Mouse (Mus musculus) thymus, postnatal 14 days (tissue): ENCODE results near the gene Acvr1b.

Experiments
- DNase-seq: peaks from one replicate; pipeline ENCODE4 v3.0.0; 2021

Acvr1b gene

GRCm38 (mm10) chr15:101233183-101233582 is 59.3 kb downstream of the Acvr1b start:
- DNase-seq, result no peak

GRCm38 (mm10) chr15:101233641-101234275 is 59.9 kb downstream of the Acvr1b start:
- DNase-seq, result peak; percentile 26

- DNase-seq, result no peak
These were observed 60.9 kb downstream of the Acvr1b start for GRCm38 (mm10) chr15:101234611-101235341.

GRCm38 (mm10) chr15:101235342-101235698 is 61.5 kb downstream of the Acvr1b start:
- DNase-seq, result peak; percentile 93

GRCm38 (mm10) chr15:101235728-101236327 is 62.0 kb downstream of the Acvr1b start:
- no peak for DNase-seq

- DNase-seq, result peak; percentile 87
These were observed 63.0 kb downstream of the Acvr1b start for GRCm38 (mm10) chr15:101236878-101237277.

- DNase-seq, result peak; percentile 88
These were observed 65.1 kb downstream of the Acvr1b start for GRCm38 (mm10) chr15:101238885-101239511.

GRCm38 (mm10) chr15:101239821-101240220 is 66.0 kb downstream of the Acvr1b start:
- no peak for DNase-seq

GRCm38 (mm10) chr15:101240799-101241204 is 66.9 kb downstream of the Acvr1b start:
- peak; percentile 91 for DNase-seq

- no peak for DNase-seq
These were observed 67.4 kb downstream of the Acvr1b start for GRCm38 (mm10) chr15:101241236-101241635.

- DNase-seq, result no peak
These were observed 68.0 kb downstream of the Acvr1b start for GRCm38 (mm10) chr15:101241853-101242252.

GRCm38 (mm10) chr15:101242645-101243044 is 68.8 kb downstream of the Acvr1b start:
- peak; percentile 56 for DNase-seq

GRCm38 (mm10) chr15:101244012-101244411 is 70.1 kb downstream of the Acvr1b start:
- DNase-seq, result no peak

GRCm38 (mm10) chr15:101246231-101247154 is 72.6 kb downstream of the Acvr1b start:
- DNase-seq, result peak; percentile 97

GRCm38 (mm10) chr15:101247155-101247498 is 73.3 kb downstream of the Acvr1b start:
- DNase-seq, result peak; percentile 45

- DNase-seq, result peak; percentile 16
These were observed 74.3 kb downstream of the Acvr1b start for GRCm38 (mm10) chr15:101248029-101248710.

- DNase-seq, result peak; percentile 51
These were observed 76.4 kb downstream of the Acvr1b start for GRCm38 (mm10) chr15:101250220-101250800.

GRCm38 (mm10) chr15:101251930-101252329 is 78.1 kb downstream of the Acvr1b start:
- no peak for DNase-seq

GRCm38 (mm10) chr15:101252614-101253013 is 78.7 kb downstream of the Acvr1b start:
- DNase-seq, result no peak

- DNase-seq, result no peak
These were observed 79.7 kb downstream of the Acvr1b start for GRCm38 (mm10) chr15:101253563-101253885.
